Mouse (Mus musculus) adrenal gland, postnatal 14 days (tissue): ENCODE data around the gene Ank. TPM values are rescaled to one million over a fixed set of nuclear protein-coding genes. Genes with fewer than 3 reads are reported as not detected.

Source experiments
- DNase-seq: peaks from one replicate; pipeline ENCODE4 v3.0.0; 2021; ENCODE audit warnings: mixed read lengths
- total RNA-seq: library from RNA; stranded (reverse); gene quantifications from 2 replicates; pipeline ENCODE4 v1.2.3, GENCODE M21; 2021

The Ank gene
- total RNA-seq, 1 experiment from 2014 or later, result 34.6 TPM

GRCm38 (mm10) chr15:27600524-27600923, 134.0 kb downstream of the Ank start:
- no peak for DNase-seq

GRCm38 (mm10) chr15:27604558-27604957, 138.1 kb downstream of the Ank start:
- DNase-seq, result no peak

DNA sequence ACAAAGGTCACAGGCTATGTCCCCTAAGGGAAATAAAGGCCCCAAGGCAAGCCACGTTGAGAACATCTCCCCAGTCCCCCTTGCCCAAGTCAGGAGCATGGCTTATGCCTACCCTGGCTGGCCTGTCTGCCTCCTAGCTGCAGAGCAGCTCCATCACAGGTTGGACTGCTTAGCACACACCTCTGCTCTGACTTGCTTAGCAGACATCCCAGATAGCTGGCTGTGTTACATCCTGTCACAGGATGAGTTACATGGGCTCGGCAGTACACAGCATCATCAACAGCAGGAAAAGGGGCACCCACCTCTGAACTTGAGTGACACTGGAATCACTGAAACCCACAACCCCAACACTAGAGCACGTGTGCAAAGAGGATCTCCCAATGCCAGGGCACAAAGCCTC, 138.8 kb downstream of the Ank start:
- no peak for DNase-seq

DNA sequence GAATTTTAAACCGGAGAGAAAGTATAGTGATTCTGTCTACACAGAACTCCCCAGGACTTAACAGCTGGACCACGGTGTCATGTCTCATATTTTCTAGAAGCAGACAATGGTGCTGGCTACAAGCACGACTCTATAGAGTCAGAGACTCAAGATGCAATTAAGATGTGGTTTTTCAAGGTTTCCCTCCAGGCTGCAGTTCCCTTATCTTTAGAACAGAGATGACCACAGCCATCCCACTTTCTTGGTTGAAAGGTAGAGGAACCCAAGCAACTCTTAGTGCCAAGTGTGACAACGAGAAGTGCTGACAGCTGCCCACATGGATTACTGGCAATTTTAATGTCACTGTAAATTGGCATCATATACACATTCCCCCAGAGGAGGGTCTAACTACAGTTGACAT, 143.1 kb downstream of the Ank start:
- no peak for DNase-seq

- peak; percentile 57 for DNase-seq
Observed at GRCm38 (mm10) chr15:27612533-27613221, 146.2 kb downstream of the Ank start.

DNA sequence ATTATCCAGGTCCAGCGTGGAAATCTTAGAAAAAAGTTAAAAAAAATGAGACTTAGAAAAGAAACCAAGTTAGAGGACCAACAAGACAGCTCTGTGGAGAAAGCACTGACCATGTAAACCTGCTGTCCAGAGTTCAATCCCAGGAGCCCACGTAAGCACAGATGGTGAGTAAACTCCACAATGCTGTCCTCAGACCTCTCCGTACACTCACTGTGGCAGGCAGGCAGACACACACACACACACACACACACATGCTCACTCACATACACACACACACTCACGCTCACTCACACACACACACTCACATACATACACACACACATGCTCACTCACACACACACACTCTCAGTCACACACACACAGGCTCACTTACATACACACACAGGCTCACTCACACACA, 146.8 kb downstream of the Ank start:
- no peak for DNase-seq

- DNase-seq, result peak; percentile 55
Observed at GRCm38 (mm10) chr15:27616159-27616558, 149.7 kb downstream of the Ank start.

DNA sequence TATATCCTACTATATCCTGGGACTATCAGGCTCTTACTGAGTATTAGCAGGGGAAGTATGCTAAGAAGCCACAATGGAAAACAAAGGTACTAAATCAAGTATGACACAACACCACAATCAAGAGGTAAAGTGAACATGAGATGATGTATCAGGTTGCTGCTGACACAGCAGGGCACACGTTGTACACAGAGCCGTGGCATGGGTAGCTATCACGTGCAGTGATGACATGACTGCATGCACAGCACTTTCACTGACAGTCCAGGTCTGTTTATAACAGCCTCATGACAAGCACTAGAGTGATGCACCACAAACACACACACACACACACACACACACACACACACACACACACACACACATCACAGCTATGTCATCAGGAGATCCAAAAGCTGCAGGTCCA, 150.8 kb downstream of the Ank start:
- DNase-seq, result no peak

GRCm38 (mm10) chr15:27618778-27619533, 152.5 kb downstream of the Ank start:
- no peak for DNase-seq

- no peak for DNase-seq
Observed at GRCm38 (mm10) chr15:27619683-27620082, 153.2 kb downstream of the Ank start.

DNA sequence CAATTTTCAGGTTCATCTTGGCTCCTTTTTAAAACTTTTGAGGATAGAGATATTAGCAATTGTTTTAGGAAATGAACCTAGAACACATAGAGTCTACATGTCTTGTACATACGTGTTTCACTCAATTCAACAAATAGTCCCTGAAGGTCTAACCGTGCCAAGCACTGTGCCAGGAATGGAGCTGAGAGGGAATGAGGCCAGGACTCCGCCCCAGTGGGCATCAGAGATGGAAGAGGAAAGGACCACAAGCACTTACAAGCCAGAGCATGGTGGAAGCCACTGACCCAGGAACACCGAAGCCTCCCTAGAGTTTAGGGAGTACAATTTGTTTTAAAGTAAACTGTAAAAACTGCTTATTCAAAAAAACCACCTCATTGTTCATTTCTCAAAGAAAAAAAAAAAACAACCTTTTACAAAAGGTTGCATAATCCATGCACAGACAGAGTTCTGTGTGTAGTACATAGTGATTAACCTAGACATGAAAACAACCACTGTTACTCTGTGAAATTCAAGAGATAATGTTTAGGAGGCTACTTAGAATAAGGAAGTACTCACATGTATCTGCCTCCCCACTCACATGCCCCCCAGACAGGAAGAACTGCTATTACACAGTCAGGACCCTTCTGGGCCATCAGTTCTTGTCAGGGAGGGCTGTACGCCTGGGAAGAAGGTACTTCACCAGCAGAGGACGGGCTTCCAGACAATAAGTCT, 154.2 kb downstream of the Ank start:
- DNase-seq, result peak; percentile 21

DNA sequence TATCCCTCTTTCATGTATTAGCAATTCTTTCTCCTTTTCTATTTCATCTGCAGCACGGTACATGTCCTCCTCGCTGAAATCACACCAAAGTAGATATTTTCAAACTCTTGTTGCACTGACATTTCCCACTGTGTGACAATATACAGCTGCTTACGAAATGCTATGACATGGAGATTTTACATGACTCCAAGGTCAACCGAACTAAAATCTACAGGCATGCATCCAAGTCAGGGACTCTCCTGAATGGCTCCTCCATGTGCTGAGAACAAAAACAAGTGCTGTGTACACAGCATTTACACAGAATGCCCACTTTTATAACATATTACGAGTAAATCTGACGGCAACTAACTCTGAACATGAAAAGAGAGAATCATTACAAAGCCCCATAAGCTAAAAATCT, 156.8 kb downstream of the Ank start:
- DNase-seq, result peak; percentile 21

DNA sequence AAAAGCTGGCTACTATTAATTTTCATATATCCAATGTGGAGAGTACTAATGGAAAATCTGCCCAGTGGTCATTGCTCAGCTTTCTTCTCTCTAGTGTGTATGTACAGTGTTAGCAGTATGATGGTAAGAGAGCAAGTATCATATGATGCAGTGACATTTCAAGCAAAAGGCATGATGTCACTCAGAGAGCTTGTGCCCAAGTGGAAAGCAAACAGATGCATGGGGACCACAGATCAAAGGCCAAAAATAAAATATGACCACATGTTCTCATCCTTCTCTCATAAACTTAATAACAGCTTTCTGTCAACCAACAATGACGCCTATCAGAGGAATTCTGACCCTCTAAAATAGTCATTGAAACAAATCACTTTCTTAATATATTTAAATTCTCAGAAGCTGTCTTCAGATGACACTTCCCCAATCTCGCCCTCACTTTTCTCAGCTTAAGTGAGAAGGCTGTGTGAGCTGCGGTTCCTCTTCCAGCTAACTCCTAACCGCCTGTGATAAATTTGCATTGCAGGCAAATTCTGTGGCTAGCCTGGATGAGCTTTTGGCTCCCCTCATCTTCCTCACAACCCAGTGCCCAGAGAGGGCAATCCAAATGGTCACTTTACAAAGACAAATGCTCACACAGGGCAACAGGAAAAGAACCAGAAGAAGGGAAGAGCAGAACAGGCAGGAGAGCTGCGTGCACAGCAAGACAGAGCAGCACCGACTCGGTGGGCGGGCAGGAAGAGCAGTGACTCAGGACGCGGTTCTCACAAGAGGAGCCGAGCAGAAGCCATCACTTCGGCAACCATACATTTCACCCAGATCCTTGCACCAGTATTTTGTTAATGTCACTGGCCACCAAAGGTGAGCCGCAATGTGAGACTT, 158.8 kb downstream of the Ank start:
- DNase-seq, result no peak

GRCm38 (mm10) chr15:27625890-27626255, 159.4 kb downstream of the Ank start:
- DNase-seq, result no peak

- no peak for DNase-seq
Observed at GRCm38 (mm10) chr15:27626314-27626713, 159.8 kb downstream of the Ank start.

- DNase-seq, result no peak
Observed at GRCm38 (mm10) chr15:27627794-27628193, 161.3 kb downstream of the Ank start.

DNA sequence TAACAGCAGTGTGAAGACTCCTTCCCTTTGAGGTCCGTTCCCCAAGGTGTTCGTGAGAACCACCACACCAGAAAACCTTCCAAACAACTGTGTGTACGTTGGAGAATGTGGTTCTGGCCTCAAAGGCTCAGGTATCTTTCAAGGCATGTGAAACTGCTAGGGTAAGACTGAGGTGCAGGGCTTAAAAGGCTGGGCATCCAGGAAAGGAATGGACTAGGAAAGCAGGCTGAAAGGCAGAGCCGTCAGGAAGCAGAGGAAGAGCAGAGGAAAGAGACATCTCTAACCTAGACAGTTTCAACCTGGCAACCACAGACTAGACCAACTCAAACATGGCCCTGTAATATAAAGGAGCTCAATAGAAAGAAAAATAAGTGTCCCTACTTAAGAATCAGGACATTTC, 162.6 kb downstream of the Ank start:
- DNase-seq, result no peak

- peak; percentile 46 for DNase-seq
Observed at GRCm38 (mm10) chr15:27629800-27630600, 163.5 kb downstream of the Ank start.

- peak; percentile 100 for DNase-seq
Observed at GRCm38 (mm10) chr15:27630601-27631383, 164.3 kb downstream of the Ank start, which contains the start of gene Otulin. Gene Otulin (minus strand): TSS chr15:27630693.
